Mouse (Mus musculus): ENCODE results near the gene Ercc1. TPM values are rescaled to one million over a fixed set of nuclear protein-coding genes. Genes with fewer than 3 reads are reported as not detected.

Gene Ercc1
- total RNA-seq, 2 experiments from 2014 or later: 38.3 to 44.7 TPM

- DNase-seq (ENCODE audit: low spot score in 2 of 2): peak; percentile 76 to 77
Observed at GRCm38 (mm10) chr7:19332709-19333352, 11.7 kb upstream of the Ercc1 start.

GRCm38 (mm10) chr7:19335583-19335982, 9.0 kb upstream of the Ercc1 start:
- no peak for DNase-seq (ENCODE audit: low spot score in 2 of 2)

DNA sequence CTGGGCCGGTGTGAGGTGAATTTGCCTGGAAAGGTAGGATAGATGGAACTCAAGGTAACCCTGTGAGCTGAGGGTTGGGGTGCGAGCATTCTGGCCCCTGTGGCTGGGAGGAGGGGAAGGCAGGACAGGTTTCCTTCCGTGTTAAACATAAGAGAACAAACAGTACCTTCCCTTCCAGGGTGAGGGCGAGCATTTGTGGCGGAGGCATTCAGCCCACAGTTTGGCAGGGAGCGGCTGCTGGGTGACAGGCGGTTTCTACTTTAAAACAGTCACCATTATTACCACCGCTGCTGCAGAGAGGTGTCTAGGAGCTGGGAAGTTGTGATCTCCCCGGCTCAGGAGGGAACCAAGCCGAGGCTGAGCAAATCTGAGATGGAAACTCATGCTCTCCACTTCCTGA, 7.5 kb upstream of the Ercc1 start:
- no peak for DNase-seq (ENCODE audit: low spot score in 2 of 2)

- DNase-seq (ENCODE audit: low spot score in 2 of 2): no peak
Observed at GRCm38 (mm10) chr7:19338060-19338459, 6.5 kb upstream of the Ercc1 start.

DNA sequence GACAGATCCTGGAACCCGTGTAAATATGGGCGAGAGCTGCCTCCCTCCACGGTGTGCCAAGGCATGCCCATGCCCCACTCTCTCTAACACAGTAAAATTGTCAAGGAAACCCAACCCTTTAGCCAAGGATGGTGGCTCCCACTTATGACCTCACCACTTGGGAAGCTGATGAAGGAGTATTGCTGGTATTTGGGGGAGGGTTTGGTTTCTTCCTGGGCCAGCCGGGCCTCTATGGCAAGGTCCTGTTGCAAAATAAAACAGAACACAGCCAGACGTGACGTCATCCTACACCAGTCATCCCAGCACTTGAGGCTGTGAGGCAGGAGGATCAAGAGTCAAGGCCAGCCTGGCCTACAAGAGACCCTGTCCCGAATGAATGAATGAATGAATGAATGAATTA, 6.0 kb upstream of the Ercc1 start:
- no peak for DNase-seq (ENCODE audit: low spot score in 2 of 2)

- DNase-seq (ENCODE audit: low spot score in 2 of 2): no peak
Observed at GRCm38 (mm10) chr7:19341250-19341649, 3.3 kb upstream of the Ercc1 start.

DNA sequence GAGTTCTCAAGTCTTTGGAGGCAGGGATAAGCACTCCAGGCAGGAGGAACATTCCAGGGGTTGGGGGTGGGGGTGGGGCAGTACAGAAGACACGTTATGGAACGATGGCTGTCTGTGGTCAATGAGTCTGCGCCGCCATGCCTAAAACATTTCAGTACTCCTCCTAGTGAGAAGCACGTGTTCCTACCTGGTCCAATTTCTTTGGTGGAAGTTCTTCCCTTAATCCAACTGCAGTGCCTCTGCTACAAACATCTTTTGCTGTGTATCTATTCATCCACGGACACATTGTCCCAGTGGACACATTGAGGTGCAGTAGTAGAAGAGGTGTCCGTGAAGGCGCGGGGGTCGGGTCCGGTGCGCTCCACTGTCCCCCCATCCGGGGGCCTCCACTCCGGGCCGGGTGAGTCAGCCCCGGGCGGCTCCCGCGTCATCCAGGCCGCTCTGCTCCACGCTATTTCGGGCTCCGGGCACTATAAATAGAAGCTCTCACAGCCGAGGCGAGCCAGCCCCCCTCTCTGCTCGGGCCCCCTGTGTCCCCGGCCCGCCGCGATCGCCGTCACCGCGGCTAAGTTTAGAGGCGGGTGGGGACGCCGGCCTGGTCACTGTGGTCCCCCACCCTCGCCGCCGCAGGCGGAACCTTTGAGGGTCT, 2.7 kb upstream of the Ercc1 start:
- DNase-seq (ENCODE audit: low spot score in 2 of 2): no peak

DNA sequence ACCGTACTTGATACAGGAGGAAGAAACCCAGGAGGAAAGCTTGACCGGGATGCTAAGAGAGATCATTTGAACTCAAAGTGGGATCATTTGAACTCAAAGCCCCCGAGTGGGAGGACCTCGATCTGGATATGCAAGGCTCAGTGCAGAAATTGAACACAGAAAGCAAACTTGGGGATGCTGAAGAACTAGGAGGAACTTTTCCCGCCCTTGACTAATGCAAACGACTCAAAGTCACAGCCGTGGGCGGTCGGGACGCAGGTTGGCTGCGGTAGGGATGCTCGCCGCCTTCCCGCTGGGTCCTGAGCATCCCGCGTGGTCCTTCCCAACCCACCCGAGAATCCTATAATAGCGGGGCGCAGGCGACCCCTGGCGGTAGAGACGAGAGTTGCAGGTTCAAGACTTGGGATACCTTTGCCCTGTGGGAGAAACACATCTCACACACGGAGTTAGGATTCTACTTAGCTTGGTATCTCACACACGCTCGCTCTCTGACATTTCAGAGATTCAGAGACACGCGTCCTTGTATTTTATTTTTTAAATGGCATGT, 2.0 kb upstream of the Ercc1 start:
- DNase-seq (ENCODE audit: low spot score in 2 of 2): peak; percentile 89 to 94

DNA sequence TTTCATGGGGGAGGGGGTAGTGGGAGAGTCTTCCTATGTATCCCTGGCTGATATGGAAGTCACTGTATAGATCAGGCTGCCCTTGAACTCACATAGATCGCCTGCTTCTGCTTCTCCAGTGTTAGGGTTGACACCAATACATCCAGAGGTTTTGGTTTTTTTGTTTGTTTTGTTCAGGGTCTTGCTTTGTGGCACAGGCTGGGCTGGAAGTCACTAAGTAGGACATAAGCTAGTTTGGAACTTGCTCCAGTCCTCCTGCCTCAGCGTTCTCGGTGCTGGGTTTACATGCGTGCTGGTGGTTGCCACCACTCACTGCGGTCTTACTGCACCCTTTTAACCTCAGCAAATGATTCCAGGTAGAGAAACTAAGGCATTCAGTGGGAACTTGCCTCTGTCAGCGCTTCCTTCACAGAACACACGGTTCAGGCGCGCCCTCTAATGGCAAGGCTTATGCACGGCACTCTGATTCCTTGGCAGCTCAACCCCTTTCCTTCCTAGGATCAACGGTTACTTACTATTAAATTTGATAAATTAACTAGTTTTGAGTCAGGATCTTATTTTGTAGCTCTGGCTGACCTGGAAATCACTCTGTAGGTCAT, 1.3 kb upstream of the Ercc1 start:
- DNase-seq (ENCODE audit: low spot score in 2 of 2): peak; percentile 68 to 73

GRCm38 (mm10) chr7:19344938-19345471, 427 bp downstream of the Ercc1 start:
- DNase-seq (ENCODE audit: low spot score in 2 of 2): peak; percentile 93 to 96

- no peak for DNase-seq (ENCODE audit: low spot score in 2 of 2)
Observed at GRCm38 (mm10) chr7:19349188-19349915, 4.8 kb downstream of the Ercc1 start.

DNA sequence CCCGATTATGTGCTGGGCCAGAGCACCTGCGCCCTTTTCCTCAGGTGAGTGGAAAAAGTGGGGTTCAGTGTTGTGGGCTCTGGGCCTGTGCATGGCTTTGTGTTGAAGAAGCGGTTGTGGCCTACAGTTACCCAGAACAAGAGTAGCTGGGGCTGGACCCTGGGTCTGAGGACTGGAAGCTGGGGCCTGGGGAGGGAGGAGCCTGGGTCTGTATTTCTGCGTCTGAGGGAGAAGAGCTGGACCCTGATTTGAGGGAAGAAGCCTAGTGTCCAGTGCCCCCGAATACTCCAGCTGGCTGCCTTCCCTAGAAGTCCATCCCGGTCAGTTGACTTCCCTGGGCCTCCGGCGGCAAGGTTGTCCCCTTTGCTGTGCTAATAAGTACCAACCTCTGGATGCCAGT, 5.6 kb downstream of the Ercc1 start:
- no peak for DNase-seq (ENCODE audit: low spot score in 2 of 2)

DNA sequence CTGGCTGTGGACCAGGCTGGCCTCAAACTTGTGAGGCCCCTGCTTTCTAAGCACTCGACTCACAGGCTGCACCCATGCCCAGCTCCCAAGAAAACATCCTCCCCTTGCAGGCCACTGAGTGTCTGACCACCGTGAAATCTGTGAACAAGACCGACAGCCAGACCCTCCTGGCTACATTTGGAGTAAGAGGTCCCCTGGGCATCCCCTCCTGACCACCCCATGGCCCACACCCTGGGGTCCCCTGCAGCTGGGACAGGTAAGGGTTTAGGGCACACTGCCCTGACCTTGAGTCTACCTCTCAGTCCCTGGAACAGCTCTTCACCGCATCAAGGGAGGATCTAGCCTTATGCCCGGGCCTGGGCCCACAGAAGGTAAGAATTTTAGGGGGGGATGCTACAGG, 10.4 kb downstream of the Ercc1 start:
- DNase-seq (ENCODE audit: low spot score in 2 of 2): no peak

DNA sequence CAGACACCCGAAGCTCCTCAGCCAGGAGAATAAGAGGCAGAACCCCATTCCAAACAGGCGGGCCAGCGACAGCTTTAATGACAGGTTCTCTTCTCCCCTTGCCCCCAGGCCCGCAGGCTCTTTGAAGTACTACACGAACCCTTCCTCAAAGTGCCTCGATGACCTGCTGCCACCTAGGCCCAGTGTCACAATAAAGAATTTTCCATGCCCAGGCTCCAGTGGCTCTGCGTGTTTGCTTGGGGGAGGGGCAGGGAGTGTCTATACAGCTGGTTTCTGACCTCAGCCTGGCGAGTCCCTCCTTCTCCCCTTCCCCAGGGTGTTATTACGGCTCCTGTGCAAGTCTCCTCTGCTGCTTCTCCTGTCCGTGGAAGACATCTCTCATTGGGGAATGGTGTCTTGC, 11.7 kb downstream of the Ercc1 start:
- DNase-seq (ENCODE audit: low spot score in 2 of 2): no peak

GRCm38 (mm10) chr7:19357381-19358375, 13.1 kb downstream of the Ercc1 start:
- no peak for DNase-seq (ENCODE audit: low spot score in 2 of 2)

DNA sequence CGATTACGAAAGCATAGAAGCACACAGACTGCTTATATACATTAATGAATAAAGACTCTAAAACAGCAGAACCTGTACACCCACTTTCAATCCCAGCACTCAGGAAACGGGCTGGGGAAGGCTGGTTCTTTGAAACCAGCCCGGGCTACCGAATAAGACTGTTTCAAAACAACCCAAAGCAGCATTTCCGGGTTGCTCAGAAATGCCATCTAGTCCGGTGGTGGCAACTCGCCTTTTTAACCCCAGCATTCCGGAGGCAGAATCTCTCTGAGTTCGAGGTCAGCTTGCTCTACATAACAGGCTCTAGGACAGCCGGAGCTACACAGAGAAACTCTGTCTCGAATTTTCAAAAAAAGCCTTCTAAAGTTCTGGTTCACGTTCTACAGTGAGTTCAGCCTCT, 14.1 kb downstream of the Ercc1 start:
- DNase-seq (ENCODE audit: low spot score in 2 of 2): no peak

GRCm38 (mm10) chr7:19359299-19359891, 14.8 kb downstream of the Ercc1 start, which contains the start of the genes Cd3eap and Ppp1r13l:
Gene Cd3eap, minus strand, starts transcription at chr7:19359483.
Gene Ppp1r13l, plus strand, starts transcription at chr7:19359749.
- peak; percentile 92 to 93 for DNase-seq (ENCODE audit: low spot score in 2 of 2)

DNA sequence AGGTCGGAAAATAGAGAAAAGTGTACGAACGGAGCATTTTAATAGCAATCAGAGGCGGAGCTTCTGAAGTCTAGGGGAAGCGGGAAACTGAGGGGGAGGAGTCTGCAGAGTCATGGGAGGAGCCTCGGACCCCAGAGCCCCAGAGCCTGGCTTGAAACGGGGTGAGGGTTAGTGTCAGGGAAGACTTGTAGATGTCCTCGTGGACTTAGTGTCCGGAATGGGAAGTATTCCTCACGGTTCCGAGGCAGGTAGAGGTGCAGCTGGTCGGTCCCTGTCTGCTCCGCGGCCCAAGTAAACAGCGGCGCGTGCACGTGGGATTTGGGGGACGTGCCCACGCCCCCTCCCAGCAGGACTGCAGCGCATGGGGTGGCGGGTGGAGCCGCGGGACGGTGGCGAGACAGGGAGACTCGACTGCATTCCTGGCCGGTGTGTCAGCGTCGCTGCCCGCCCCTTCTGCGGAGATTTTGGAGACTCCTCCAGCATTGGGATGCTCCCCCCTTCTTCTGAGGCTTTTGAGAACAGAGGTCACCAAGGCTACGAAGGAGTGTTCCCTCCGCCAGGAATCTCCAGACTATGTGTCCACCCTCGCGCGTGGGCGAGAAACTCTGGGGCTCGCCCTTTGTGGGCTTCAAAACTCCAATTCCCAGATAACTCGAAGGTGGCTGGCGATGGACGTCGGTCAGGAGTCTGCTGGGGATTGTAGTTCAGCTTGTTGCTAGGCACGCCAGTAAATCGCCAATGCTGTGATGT, 15.5 kb downstream of the Ercc1 start:
- DNase-seq (ENCODE audit: low spot score in 2 of 2): peak; percentile 66 to 82

DNA sequence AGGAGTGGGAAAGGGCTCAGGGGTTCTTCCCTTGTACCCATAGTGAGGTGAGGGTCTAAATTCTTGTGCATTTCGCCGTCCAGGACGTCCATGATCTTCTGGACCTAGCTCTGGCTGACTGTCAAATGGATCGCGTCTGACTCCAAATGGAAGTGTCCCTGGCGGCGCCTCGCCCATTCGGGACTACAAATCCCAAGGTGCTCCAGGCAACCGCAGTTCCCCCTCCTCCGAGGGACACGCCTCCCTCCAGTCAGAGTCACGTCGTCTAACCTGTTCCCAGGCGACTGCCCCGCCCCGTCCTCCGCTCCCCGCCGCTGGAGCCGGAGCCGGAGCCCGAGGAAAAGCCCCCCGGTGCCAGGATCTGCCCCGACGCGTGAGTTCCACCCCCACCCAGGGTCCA, 16.4 kb downstream of the Ercc1 start:
- peak; percentile 80 to 91 for DNase-seq (ENCODE audit: low spot score in 2 of 2)

Data from layer of hippocampus, postnatal 14 days (tissue).